In genomic region chr16:87604883-87605282, GRCm38 (mm10) we compare ENCODE assay signal across 34 mouse cellular contexts. TPM values are rescaled to one million over a fixed set of nuclear protein-coding genes. Genes with fewer than 3 reads are reported as not detected.
A peak's percentile ranks its signal among the peaks of the same experiment; 100 is the strongest.
DNase-seq lines count a peak whose midpoint lies in the region; ATAC-seq lines count a peak whose summit lies in the region.
"Had no signal": no experiment of that assay in that cellular context is flagged by ENCODE, and none has a peak within 500 bp of the region (broad histone marks: within the 10 kb centered on the region; RNA-seq: fewer than 3 reads in every experiment).

No protein-coding gene starts in this region.

- no peaks in the 10 kb centered on the region for H3K27me3 ChIP-seq in intestine, embryonic 16.5 days (replicated peaks; ENCODE audit: control insufficient read depth, insufficient read depth, low read length)
- H3K27me3 ChIP-seq: embryonic facial prominence, embryonic 12.5 days; forebrain, embryonic 15.5 days; heart, embryonic 13.5 days; hindbrain, embryonic 15.5 days; intestine, embryonic 15.5 days; limb, embryonic 15.5 days had no signal

- no peak overlapping the region for H3K4me3 ChIP-seq in intestine, embryonic 16.5 days (ENCODE audit: low read length)
- H3K4me3 ChIP-seq: embryonic facial prominence, embryonic 12.5 days; forebrain, embryonic 15.5 days; gastrocnemius, adult 2 months; heart, adult 2 months; heart, embryonic 13.5 days; hindbrain, embryonic 15.5 days; intestine, embryonic 15.5 days; limb, embryonic 10.5 days; limb, embryonic 15.5 days had no signal

- H3K9ac ChIP-seq in intestine, embryonic 16.5 days (ENCODE audit: low read depth, low read length): no peak overlapping the region
- H3K9ac ChIP-seq: embryonic facial prominence, embryonic 12.5 days; forebrain, embryonic 15.5 days; heart, embryonic 13.5 days; hindbrain, embryonic 15.5 days; intestine, embryonic 15.5 days; limb, embryonic 15.5 days; liver, embryonic 14.5 days had no signal

- ATAC-seq in granulocyte monocyte progenitor cell, adult 5-6 weeks (replicated peaks; ENCODE audit: poor library complexity, severe bottlenecking): peak; percentile 40
- peak; percentile 59; the same call in 1 of the 2 replicates for ATAC-seq in neutrophil, adult 5-6 weeks (ENCODE audit: extremely low read depth, insufficient number of reproducible peaks, low FRiP score, poor library complexity, severe bottlenecking)
- no peak for ATAC-seq in intestine, embryonic 16.5 days
- ATAC-seq: forebrain, embryonic 15.5 days; intestine, embryonic 15.5 days; midbrain, embryonic 16.5 days had no signal

- WGBS in intestine, embryonic 16.5 days: 88% methylated on average over 2 of the region's 2 CpGs

- no peaks in the 10 kb centered on the region for H3K9me3 ChIP-seq in intestine, embryonic 16.5 days (ENCODE audit: control insufficient read depth, low read length)
- H3K9me3 ChIP-seq: embryonic facial prominence, embryonic 12.5 days; forebrain, embryonic 15.5 days; heart, embryonic 13.5 days; hindbrain, embryonic 15.5 days; intestine, embryonic 15.5 days; limb, embryonic 10.5 days; limb, embryonic 15.5 days had no signal

- no peak overlapping the region for H3K4me2 ChIP-seq in intestine, embryonic 16.5 days (ENCODE audit: low read depth, low read length)
- H3K4me2 ChIP-seq: embryonic facial prominence, embryonic 12.5 days; forebrain, embryonic 15.5 days; heart, embryonic 13.5 days; hindbrain, embryonic 15.5 days; intestine, embryonic 15.5 days; limb, embryonic 15.5 days; midbrain, embryonic 11.5 days had no signal

- H3K4me1 ChIP-seq in intestine, embryonic 16.5 days (ENCODE audit: control insufficient read depth, insufficient read depth, low read length): peaks cover 11% of the 10 kb centered on the region; the same call in 1 of the 2 replicates
- H3K4me1 ChIP-seq: embryonic facial prominence, embryonic 12.5 days; forebrain, embryonic 15.5 days; hindbrain, embryonic 15.5 days; limb, embryonic 10.5 days; limb, embryonic 15.5 days had no signal

- DNase-seq in 416B (ENCODE audit: low read depth): peak; percentile 71
- DNase-seq in CD4-positive, CD25-positive, alpha-beta regulatory T cell, adult 2 months (ENCODE audit: low read depth, low spot score): peak; percentile 24
- DNase-seq in B cell, adult 2 months: no peak
- DNase-seq in adrenal gland, adult (ENCODE audit: inconsistent age in 2 of 2, low spot score in 1 of 2): no peak
- DNase-seq: adrenal gland, postnatal 10 days; cerebellum, adult 11 months; cerebellum, adult 9-10 months; cerebellum, postnatal 36 days; embryo, embryonic 11 days; gastrocnemius, adult 2 months; gastrocnemius, postnatal 36 days; heart, adult 2 months; heart, postnatal 10 days; kidney, adult 8-10 months; kidney, postnatal 10 days; layer of hippocampus, postnatal 36 days; lung, adult 2 months; lung, postnatal 10 days; right cerebral cortex, adult 18-20 months had no signal

- H3K27ac ChIP-seq in intestine, embryonic 16.5 days (ENCODE audit: low read length): no peak overlapping the region
- H3K27ac ChIP-seq: embryonic facial prominence, embryonic 12.5 days; forebrain, embryonic 15.5 days; gastrocnemius, adult 2 months; heart, adult 2 months; heart, embryonic 13.5 days; hindbrain, embryonic 15.5 days; intestine, embryonic 15.5 days; limb, embryonic 10.5 days; limb, embryonic 15.5 days; liver, embryonic 14.5 days had no signal

- H3K36me3 ChIP-seq in intestine, embryonic 16.5 days (ENCODE audit: control insufficient read depth, insufficient read depth, low read length): no peaks in the 10 kb centered on the region
- H3K36me3 ChIP-seq: embryonic facial prominence, embryonic 12.5 days; forebrain, embryonic 15.5 days; heart, embryonic 13.5 days; hindbrain, embryonic 15.5 days; intestine, embryonic 15.5 days; limb, embryonic 10.5 days; limb, embryonic 15.5 days had no signal

RNA-seq across cellular contexts. Expression of gene Map3k7cl, which starts 51.8 kb away (rescaled TPM):
- total RNA-seq in granulocyte monocyte progenitor cell, adult 5-6 weeks (2014; fragmentation: Nextera tagmentation): not detected in 2 replicates
- total RNA-seq in granulocyte monocyte progenitor cell, adult 5-6 weeks (2017): not detected in 2 replicates
- not detected in 2 replicates for total RNA-seq in neutrophil, adult 5-6 weeks (2017)
- polyA plus RNA-seq in intestine, embryonic 16.5 days (2015; fragmentation: Nextera tagmentation; extraction: Ambion mirVana): 0.21 and 0.44 TPM in 2 replicates
- total RNA-seq: hematopoietic stem cell, adult 5-6 weeks had no signal
- polyA plus RNA-seq: embryonic facial prominence, embryonic 12.5 days; forebrain, embryonic 15.5 days; hindbrain, embryonic 15.5 days; limb, embryonic 10.5 days; midbrain, embryonic 11.5 days; midbrain, embryonic 16.5 days; neural tube, embryonic 11.5 days had no signal

Comparison
In these comparisons a context has a peak if more than half of its experiments do, and no peak if none do; other contexts are left out.
1. DNase-seq: peak in 416B (single experiment) and CD4-positive, CD25-positive, alpha-beta regulatory T cell, adult 2 months (single experiment); none in B cell, adult 2 months (0 of 2) and adrenal gland, adult (0 of 2).